Mouse (Mus musculus) spleen, postnatal 36 days (tissue): ENCODE data around the gene Fat2.

ENCODE experiments used
- DNase-seq, 2 experiments: peaks; one replicate each; pipeline ENCODE4 v3.0.0; 2022; ENCODE audit warnings: low spot score in 2 of 2, mixed read lengths in 1 of 2

Gene Fat2

DNA sequence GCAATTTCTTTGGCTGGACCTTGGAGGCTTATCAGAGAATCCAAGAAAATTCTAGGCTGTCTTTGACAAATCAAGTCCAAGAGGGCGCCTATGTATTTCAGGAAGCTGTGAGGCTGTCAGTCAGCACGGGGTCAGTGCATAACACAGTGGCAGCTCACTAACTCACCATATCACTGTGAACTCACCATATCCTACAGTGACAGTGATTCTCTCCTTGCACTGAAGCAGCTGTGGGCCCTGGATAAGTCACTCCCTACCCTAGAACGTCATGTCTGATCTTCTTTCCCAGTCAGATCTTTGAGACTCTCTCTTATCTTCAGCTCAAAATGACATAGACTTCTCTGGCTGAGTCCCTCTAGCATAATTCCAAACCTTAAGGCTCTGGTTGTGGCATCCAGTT, 96.9 kb downstream of the Fat2 start:
- no peak for DNase-seq

DNA sequence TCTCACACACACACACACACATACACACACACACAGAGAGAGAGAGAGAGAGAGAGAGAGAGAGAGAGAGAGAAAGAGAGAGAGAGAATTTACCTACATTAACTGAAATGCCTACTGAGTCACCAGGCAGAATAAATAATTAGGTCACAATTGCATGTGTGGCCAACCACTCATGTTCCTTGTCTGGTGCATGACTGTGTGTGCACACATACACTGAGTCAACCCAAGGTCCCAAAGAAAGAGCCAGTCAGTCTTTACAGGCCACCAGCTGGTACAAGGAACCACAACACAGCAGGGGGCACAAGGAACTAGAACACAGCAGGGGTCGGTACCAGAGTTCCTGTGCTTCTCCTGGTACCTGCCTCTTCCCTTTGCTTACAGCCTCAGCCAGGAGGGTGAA, 99.5 kb downstream of the Fat2 start:
- no peak for DNase-seq

DNA sequence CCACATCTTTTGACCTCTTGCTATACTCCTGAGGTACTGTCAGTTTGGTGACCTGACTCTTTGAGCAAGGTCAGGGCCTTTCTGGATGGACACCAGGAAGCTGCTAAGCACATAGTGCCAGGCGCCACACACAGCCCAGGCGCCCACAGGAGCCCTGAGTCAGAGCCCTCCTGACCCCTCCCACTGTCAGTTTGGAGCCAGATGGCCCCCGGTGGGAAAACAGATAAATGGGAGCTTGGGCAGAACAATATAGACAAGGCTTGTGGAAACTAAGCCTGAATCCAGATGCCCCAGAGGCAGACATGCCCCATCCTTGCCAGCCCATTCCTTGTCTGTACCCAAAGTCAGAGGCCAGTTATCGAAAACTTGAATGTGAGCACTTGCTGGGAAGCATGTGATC, 101.6 kb downstream of the Fat2 start:
- DNase-seq: no peak

DNA sequence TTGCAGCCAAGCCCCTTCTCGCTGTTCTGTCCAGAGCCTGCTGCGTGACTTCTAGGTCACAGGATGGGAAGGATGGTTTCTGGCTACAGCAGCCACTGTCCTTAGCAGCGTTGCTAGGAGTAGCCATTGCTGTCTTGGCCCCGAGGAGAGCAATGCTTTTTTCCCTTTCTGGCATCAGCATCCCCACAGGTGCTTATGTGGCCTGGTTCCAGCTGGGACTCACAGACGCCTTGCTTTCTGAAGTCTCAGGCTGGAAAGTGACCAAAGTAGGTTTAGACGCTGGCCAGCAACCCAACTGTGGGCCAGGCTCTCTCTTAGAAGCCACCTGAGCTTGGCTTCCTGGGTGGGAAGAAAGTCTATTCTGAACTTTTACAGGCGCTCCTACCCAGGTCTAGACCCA, 102.1 kb downstream of the Fat2 start:
- no peak for DNase-seq

DNA sequence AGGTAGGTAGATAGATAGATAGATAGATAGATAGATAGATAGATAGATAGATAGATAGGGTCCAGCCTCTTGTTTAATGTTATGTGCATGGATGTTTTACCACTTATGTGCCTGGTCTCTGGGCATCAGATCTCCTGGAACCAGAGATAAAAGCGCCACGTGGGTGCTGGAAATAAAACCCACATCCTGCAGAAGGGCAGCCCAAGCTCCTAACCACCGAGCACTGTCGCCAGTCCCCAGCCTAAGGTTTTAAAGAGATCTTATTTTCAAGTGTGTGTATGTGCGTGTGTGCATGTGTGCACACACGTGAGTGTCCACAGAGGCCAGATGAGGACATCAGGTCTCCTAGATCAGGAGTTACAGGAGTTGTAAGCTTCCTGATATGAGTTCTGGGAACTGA, 105.3 kb downstream of the Fat2 start:
- no peak for DNase-seq

DNA sequence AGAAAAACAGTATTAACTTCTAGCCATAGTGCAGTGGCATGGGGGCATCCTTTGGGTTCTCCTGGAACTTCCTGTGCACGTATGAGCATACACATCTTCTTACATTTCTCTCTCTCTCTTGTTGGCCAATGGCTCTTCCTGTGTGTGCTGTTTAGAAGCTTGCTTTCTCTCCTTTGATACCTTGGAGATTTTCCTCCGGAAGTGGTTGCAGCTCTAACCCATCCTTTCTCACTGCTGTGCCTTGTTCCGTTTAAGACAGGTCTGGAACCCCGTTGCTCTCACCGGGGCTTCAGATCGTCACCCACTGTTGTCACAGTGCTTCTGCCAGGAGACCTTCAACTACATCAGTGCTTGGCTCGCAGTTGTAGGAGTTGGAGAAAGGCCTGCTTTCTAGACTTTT, 115.1 kb downstream of the Fat2 start:
- no peak for DNase-seq

DNA sequence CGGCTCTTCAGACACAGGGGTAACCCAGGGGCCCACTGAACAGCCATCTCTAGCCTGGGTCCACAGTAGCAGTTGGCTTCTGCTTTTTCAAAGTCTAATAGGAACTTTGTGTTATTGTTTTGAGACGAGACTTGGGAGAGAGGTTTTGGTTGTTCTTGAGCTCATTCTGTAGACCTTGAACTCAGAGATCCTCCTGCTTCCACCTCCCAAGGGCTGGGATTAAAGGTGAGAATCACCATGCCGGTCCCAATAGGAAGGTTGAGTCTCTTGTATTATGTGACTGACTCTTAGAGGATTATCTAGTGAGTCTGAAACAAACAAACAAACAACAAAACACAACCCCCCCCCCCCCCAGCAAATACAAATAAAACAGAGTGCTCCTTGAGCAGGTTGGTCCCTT, 117.9 kb downstream of the Fat2 start:
- no peak for DNase-seq

DNA sequence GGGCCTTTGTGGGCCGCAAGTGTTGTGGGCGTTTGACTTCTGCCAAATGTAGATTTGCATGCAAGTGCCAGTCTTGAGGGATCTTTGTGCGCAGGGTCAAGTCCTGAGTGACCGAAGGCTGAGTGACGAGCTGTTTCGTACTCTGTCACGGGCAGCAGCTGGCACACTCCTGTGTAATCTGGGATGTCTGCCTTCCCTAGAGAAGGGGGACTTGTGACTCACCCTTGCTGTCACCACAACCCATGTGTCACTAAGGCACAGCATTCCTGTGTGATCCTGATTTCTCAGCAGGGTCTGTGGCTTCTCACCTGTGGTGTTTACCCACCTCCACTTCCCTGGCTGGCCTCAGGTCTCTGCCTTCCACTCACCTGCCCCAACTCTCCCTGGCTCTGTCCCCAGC, 118.5 kb downstream of the Fat2 start:
- no peak for DNase-seq

DNA sequence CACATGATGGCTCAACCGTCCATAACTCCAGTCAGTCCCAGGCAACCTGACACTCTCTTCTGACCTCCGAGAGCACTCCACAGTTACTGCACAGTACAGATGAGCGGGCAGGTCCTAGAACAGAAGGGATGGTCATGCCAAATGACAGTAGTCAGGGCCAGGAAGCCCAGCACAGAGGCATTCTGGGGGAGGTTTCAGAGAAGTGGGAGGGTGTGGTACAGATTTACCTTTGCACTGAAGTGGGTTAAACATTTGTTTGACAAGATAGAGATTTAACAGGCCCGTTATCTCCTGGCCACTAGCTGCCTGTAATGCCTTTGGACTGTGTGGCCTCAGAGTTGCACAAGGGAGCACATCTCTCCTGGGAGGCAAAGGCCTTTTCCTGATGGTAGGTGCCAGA, 118.9 kb downstream of the Fat2 start:
- no peak for DNase-seq

DNA sequence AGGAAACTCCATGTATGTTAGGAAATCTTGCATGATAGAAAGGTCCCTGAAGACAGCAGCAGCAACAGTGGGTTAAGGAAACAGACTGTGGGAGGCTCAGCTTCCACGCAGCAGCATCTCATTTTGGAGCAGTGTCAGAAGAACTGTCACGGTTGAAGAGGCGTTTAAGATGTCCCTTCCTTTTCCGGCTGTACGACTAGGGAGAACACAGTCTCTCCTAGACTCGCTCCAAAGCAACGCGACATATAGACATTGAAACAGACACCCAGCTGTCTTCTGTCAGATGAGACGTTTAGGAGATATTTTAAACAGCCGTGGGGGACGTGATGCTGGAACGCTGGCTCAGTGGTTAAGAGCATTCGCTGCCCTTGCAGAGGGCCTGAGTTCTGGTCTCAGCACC, 119.5 kb downstream of the Fat2 start:
- DNase-seq: no peak

DNA sequence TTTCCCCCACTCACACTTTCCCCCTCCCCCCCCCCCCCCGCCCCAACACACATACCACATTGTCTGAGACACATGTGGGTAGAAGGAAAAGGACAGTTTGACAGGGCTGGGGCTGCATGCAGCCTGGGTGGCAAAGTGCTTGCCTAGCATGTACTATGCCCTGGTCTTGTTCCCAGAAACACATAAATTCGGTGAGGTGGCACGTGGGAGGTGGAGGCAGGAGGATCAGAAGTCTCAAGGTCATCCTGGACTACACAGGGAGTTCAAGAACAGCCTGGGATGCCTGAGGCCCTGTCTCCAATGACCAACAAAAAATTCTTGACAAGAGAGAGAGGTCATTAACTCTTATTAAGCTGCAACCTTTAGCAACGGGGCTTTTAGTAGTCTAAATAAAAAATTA, 120.3 kb downstream of the Fat2 start:
- DNase-seq: no peak

DNA sequence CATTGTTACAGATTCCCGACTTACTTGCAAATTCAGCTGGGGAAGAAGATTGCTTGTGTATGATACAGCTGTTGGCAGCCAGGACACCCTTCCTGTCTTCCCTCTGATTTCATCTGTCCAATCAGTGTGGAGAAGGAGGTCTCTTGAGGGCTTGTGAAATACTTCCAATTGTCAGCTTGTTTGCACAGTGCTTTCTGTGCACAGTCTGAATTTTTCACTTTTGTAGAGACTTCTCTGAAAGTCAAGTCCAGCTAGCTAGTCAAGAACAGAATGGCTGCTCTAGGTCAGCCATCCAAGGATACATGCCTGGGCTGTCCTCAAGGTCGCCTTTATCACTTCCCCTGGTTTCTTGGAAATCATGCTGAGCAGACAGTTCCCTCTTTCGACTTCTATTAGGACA, 121.4 kb downstream of the Fat2 start:
- no peak for DNase-seq

DNA sequence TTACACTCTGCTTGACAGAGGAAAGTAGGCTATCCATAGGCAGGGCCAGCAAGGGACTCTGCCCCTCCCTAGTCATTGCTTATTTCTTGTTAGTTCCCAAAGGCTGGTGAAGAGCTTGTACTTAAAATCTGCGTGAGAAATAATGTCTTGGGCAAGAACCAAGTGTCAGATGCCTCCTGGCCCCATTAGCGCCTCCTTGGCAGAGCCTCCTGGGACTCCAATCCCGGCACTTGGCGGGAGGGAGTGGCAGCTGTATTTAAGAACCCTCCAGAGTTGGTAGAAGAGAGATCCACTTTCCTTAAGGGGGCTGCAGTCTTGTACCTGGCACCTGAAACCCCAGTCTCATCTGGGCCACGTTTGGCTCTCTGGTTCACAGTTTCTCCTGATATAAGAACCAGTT, 122.2 kb downstream of the Fat2 start:
- no peak for DNase-seq

DNA sequence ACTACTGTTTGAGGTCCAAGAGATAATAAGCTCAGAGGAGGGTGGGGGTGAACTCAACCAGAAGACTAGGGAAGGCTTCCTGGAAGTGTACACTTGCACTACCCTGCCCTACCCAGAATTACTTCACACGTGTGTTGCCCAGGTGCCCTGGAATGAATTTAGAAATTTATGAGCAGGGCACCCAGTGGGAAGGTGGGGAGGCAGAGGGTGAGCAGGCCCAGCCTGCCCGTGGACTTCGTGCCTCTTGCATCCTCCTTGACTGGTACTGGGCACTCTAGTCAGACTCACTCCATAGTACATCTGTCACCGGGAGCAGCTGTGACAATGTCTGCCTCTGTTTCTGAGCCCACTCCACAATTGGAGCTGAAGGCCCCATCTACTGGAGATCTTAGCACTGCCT, 122.8 kb downstream of the Fat2 start:
- no peak for DNase-seq

DNA sequence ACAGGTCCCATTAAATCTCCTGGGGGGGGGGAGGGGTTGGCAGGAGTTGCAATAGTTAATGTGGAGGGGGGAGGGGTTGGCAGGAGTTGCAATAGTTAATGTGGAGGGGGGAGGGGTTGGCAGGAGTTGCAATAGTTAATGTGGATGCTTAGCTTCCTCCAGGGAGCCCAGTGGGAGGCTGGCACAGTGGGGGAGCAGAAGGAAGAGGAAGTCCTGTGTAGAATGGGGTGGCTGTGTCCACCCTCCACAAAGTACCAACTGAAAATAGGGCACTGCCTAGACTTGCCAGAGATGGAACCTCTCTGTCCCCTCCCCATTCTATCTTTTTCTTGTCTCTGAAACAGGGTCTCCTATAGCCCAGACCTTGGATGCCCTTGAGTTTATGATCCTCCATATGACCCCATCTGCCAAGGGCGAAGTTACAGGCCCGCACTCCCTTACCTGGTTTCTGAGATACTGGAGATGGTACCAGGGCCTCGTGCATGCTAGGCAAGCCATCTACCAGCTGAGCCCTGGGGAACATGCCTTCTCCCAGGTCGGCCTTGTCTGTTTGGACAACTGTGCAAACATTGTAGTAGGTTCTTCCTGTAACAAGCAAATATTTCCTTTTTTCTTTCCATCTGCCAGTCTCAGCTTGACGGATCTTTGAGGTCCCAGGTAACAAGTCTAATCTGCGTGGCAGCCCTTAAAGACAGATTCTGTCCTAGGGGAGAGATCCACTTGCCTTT, 126.6 kb downstream of the Fat2 start:
- peak in 1 of 2 experiments; percentile 16 for DNase-seq

DNA sequence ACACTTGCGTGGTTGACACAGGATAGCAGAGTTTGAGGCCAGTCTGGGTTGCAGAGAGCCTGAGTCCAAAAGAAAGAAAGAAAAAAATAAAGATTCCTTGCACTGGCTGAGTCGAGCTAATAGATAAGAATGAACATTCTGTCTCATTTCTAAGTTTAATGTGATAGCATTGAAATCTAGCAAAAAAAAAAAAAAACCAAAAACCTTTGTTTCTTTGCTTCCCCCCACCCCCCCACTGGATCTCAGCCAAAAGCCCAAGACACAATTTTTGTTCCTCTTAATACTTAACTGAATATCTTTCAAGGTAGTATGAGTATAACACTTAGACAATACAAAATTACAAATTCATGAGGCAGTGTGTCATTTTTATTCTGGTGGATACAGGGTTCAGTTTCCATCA, 127.3 kb downstream of the Fat2 start:
- DNase-seq: no peak

DNA sequence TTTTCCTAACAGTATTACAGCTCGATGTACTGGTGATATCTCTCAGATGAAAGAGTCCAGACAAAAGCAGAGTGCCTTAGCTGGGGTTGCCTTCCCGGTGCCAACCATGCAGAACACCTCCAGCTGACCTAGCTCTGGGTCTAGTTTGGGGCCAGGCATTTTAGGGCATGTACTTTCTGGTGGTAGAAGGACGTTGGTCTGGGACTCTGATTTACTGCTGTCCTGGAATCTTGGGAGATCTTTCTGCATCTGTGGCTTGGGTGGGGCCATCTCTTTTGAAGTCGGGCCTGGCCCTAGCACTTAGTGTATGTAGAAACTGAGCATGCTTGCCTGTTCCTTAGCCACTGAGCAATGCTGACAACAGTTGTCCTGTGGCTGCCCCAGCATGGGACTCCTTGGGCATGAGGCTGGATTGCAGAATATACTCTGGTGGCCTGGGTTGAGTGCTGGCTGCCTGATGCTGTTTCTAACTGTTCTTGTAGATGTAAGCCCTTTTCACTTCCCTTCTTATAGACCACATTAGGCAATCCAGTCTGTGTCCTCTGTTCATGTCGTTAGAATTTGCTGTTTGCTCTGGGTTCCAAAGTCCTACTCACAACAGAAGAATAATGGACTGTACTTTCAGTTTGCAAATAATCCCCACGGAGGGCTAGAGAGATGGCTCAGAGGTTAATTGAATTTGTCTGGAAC, 128.2 kb downstream of the Fat2 start:
- peak in 1 of 2 experiments; percentile 25 for DNase-seq

DNA sequence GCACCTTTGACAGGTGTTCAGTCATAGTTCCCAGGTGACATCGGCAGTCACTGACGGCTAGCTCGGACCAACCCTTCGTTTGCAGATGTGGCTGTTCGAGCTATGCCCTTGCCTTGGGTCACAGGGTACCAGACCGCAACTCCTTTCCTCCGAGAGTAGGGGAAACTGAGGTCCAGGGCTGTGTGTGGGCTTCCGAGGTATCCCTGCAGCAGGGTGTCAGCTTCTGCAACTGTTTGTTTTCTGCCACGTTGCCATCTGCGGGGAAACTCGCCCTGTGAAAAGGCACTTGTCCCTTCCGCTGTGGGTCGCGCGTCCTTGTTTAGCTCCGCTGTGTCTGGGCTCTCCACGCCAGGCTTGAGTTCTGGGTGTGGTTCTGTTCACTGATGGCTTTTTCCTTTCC, 131.8 kb downstream of the Fat2 start:
- DNase-seq: no peak

DNA sequence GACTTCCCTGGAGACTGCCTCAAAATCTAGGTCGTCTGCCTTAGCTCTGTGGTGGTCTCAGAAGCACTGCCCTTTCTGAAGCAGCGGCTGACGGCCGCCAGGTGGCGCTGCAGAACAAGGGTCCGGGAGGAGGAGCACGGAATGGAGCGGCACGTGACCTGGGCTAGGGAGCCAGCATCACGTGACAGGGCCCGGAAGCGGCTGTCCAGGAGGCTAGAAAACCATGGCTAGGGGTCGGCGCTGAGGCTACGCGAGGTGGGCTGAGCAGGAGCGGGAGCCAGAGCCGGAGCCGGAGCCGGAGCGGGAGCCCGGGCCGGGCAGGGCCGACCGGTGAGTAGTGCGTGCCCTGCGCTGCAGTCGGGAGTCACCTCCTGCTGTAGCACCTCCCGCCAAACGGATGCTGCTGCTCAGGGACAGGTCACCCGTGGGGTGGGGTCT, 132.2 kb downstream of the Fat2 start, which contains the start of gene Slc36a1:
Gene Slc36a1, plus strand, starts transcription at position 192 of the 438 bp plus-strand sequence.
- DNase-seq: peak; percentile 90 to 93
